Mouse (Mus musculus) R1 (cell line): ENCODE results near the gene Hs6st2.

Source experiments
- DNase-seq: peaks from one replicate; pipeline ENCODE4 v3.0.0-alpha.2; 2018; ENCODE audit warnings: low read depth, low spot score

The Hs6st2 gene

GRCm38 (mm10) chrX:51681756-51682155, at the start of gene Hs6st2:
Gene Hs6st2, minus strand, starts transcription at chrX:51681856.
- no peak for DNase-seq

GRCm38 (mm10) chrX:51714086-51714745, 32.6 kb upstream of the Hs6st2 start:
- DNase-seq, result no peak

- no peak for DNase-seq
Measured at GRCm38 (mm10) chrX:51712996-51713395, 31.3 kb upstream of the Hs6st2 start.

- DNase-seq, result no peak
Measured at GRCm38 (mm10) chrX:51702823-51703222, 21.2 kb upstream of the Hs6st2 start.

- no peak for DNase-seq
Measured at GRCm38 (mm10) chrX:51699079-51699478, 17.4 kb upstream of the Hs6st2 start.

GRCm38 (mm10) chrX:51686048-51686949, 4.6 kb upstream of the Hs6st2 start:
- DNase-seq, result no peak

- DNase-seq, result peak; percentile 74
Measured at GRCm38 (mm10) chrX:51684336-51685056, 2.8 kb upstream of the Hs6st2 start.

- peak; percentile 43 for DNase-seq
Measured at GRCm38 (mm10) chrX:51681170-51681667, 437 bp downstream of the Hs6st2 start.

- DNase-seq, result peak; percentile 23
Measured at GRCm38 (mm10) chrX:51680428-51681169, 1.1 kb downstream of the Hs6st2 start.

GRCm38 (mm10) chrX:51679601-51680427, 1.8 kb downstream of the Hs6st2 start:
- DNase-seq, result peak; percentile 35

- DNase-seq, result no peak
Measured at GRCm38 (mm10) chrX:51658236-51658635, 23.4 kb downstream of the Hs6st2 start.

GRCm38 (mm10) chrX:51642661-51643257, 38.9 kb downstream of the Hs6st2 start:
- DNase-seq, result no peak

GRCm38 (mm10) chrX:51635756-51636155, 45.9 kb downstream of the Hs6st2 start:
- DNase-seq, result no peak

- no peak for DNase-seq
Measured at GRCm38 (mm10) chrX:51631376-51631775, 50.3 kb downstream of the Hs6st2 start.

GRCm38 (mm10) chrX:51614384-51615004, 67.2 kb downstream of the Hs6st2 start:
- peak; percentile 1 for DNase-seq

GRCm38 (mm10) chrX:51610743-51611142, 70.9 kb downstream of the Hs6st2 start:
- no peak for DNase-seq

GRCm38 (mm10) chrX:51606231-51606863, 75.3 kb downstream of the Hs6st2 start:
- DNase-seq, result no peak

- no peak for DNase-seq
Measured at GRCm38 (mm10) chrX:51592751-51593150, 88.9 kb downstream of the Hs6st2 start.

- DNase-seq, result no peak
Measured at GRCm38 (mm10) chrX:51590448-51591010, 91.1 kb downstream of the Hs6st2 start.
